Mouse (Mus musculus) kidney, adult 8-10 months (tissue): ENCODE measurements around the gene Megf9.

Source experiments
- DNase-seq, 2 experiments: peaks; one replicate each; pipeline ENCODE4 v3.0.0; 2022

The Megf9 gene

DNA sequence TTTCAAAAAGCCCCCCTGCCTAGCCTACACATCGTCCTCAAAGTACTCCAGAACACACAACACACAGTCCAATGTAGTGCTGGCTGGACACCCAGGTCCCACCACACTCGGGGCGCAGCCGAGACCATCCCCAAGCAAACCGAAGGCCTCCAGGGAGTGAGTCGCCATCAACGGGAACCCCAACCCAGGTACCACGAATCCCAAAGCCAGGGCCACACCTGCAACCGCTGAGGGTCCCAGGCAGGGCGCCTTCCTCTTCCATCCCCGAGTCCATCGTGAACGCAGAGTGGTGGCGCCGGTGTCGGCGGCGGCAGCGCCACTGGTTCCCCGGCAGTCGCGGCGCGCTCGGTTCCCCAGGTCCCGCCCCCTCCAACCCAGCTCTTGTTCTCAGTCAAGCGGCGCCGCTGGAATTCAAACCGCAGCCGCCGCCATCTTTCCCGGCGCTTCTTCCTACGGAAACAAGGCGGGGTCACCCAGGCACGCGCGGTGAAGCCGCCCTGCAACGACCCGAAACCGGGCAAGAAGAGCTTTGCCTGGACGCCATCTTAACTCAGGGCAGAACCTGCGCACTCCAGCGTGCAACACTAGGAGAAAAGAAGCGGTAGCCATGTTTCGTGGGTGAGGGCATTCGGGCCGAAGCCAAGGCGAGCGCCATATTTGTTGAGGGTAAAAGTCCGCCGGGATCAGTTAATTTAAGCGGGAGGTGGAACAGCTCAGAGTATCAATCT is 124.6 kb downstream of the Megf9 start, which contains the start of gene Cdk5rap2:
Gene Cdk5rap2 (minus strand): TSS at position 450 of the 728 bp plus-strand sequence.
- DNase-seq: peak; percentile 97 to 98

DNA sequence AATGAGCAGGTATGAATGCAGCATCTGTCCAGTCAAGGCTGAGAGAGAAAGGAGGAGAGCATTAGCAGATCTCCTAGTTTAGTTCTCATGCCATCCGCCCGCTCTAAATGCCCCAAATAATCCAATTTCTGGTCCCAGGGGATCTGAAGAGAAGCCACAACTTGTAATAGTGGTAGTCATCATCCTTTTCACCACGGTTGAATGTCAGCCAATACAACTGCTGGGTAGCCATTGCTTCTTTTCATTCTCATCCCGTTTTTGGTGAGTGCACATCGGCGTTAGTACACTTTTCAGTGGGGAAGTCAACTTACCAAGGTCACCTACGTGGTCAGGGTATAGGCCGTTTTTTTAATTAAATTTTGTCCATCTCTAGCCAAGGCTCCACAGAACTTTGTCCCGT is 125.3 kb downstream of the Megf9 start:
- DNase-seq: no peak

DNA sequence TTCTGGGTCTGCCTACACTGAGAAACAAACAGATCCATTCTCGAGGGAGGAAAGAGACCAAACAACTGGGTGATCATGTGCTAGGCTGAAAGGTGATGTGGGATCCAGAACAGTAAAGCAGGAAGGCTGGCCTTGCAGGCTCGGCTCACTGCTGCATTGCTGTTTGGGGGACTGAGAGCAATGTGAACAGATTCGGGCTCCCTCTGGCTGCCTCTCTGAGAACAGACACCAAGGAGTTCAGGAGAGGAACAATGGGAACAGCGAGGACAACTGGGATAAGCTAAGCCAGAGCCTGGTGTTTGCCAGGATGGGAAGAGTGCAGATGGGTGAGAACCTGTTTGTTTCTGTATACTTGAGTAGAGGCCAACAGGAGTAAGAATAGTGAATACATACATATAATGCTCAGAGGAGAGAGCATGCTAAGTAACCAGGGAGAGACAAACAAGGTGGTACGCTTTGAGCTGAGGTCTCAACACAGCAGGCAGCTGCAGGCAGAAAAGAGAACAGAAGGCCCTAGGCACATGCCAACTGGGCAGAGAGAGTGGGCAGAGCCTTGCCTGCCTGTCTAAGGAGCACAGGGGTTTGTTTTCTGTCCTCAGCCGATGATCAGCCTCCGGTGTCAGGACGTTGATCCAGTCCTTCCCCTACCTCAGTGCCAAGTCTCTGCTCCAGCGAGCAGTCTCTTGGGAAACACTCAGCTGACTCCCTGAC is 132.5 kb downstream of the Megf9 start:
- no peak for DNase-seq

DNA sequence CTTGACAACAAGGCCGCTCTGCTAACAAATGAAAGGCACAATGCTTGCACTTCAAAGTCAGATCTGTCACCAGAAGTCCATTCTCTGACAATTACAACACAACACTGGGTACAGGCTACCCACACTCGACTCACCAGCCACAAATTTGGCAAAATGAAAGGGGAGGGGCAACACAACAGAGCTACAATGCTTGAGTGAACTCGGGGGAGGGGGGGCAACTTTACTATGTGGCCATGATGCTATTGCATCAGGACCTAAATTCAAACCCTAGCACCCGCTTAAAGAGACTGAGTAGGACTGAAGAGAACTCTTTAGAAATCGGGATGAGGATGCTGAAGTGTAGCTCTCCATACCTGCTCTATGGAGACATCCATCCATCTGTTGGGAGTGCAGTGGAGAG is 135.3 kb downstream of the Megf9 start:
- no peak for DNase-seq

DNA sequence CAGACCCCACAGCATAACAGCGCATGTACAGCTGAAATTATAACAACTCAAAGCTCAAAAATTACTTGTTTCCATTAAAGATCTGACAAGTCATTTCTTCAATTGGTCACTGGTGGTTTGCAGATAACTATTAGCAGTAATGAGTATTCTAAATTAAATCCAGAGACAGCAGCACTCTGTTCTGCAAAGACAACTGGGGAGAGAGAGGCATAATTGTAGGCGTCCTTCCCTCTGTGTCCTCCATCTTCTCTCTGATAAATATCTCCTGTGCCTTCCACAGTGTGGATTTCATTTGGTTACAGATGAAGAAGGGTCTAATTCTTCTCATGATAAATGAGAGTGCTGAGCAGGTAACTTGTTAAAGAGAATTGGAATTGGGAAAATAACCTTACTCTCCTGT is 135.7 kb downstream of the Megf9 start:
- DNase-seq: no peak

DNA sequence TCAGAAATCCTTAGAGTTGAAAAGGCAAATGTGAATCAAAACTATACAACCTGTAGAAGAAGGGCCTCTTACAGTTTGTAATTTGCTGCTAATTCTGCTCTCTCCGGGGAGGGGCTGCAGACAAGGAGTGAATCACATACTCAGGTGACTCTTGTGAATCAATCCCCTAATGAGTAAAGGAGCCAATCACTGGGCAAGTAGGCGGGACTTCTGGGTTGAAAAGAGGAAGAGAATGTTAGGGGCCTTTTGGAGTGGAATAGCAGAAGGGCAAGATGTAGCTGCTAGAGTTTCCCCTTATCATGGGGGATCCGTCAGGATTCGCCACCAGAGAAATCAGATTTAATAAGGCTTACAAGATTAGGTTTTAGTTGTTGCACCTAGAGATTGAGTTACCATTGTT is 136.7 kb downstream of the Megf9 start:
- no peak for DNase-seq

DNA sequence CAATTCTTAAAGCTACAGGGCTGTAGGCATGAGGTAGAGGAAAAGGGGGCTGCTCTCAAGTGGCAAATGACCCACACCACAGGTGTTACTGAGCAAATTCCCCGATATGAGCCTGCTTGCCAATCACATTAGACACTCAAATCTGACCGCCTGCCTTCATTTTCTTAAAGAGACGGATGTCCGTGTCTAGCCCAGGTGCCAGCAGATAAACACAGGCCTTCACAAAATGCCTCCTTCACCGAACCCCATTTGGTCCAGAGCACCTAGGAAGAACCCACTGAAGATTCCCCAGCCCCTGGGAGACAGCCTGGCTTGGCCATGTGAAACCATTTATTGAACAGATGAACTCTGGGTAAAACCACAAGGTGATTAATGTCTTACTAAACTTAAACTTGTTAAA is 138.1 kb downstream of the Megf9 start:
- DNase-seq: no peak

DNA sequence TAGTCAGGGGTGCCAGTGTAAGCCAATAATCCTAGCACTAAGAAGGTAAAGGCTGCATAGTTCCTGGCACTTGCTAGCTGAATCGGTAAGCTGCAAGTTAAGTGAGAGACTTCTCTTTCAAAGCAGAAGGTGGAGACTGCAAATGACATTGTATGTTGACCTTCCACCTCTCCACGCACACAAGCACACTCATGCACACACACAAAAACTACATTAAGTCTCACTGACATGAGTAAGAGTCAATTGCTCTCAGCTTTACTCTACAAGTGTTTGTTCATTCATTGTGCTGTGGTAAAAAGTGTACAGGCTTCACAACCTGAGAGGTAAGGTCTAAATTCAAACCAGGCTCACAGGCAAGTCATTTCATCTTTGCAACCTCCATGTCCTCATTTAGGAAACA is 140.1 kb downstream of the Megf9 start:
- no peak for DNase-seq

DNA sequence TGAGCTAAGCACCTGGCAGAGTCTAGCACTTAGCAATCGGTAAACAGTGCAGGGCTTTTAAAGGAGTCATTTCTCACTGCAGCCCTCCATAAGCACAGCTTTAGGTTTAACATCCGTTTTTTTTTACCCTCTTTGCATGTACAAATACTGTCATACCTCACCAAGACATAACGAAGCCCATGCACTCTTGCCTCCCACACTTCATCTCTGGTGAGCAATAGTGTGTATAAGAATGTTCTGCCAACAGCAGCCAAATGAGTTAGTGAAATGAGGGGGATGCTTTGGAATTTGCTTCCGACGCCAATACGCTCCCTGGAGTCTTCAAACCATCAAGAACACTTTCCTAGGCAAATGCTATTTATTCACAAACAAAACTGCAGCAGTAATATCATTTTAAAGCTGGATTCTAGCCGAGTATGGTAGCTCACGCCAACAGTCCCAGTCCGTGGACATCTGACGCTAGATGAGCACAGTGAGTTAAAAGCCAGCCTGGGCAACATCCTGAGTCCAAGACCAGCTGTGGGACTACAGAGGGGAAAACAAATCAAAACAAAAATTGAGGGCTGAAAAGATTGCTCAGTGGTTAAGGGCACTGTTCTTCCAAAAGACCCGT is 142.9 kb downstream of the Megf9 start:
- no peak for DNase-seq

DNA sequence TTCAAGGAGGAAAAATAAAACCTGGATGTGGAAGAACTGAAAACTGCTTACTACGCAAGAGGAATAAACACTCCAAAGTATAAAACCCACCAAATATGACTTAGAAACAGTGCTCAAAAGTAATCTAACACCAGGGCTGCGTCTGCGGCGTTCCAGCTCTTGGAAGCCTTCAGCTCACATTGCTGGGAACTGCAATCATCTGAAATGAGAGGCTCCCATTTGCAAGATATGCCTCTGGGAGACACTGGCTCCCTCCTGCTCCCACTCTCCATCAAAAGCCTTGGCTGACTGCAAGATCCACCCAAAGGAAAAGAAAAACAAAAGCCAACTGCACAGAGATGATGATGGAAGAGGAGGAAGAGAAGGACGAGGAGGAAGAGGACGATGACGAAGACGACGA is 143.7 kb downstream of the Megf9 start:
- DNase-seq: no peak

DNA sequence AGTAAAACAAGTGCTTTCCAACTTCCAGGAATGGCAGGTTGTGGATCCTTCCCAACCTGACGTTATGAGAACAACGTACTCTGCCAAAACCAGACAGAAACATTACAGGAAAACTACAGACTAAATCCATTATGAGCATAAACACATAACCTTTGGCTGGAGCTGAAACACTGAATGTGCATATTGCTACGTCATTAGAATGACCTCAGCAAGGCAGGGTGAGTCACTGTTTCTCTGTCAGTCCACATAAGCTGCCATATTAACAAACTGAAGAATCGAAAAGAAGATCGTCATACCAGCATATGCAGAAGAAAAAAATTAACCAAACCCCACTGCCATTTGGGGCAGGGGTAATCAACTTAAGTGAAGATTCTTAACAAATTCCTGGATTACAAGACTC is 148.6 kb downstream of the Megf9 start:
- DNase-seq: no peak

DNA sequence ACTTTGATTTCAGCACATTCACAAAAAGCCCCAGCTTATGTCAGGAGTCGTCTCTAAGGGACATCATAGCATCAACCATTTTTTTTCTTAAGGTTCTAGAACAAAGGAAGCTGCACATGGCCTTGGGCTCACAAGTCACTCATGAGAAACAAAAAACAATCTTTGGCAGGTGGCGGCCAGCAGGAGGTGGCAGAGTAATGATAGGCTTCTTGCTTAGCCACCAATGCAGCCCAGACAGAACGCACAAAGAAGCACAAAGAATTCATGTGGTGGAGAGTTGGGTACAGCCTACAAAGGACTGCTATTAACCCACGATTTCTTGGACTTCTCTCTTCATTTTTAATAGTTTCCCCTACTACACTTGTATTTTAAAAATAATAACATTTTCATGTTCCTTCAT is 157.4 kb downstream of the Megf9 start:
- no peak for DNase-seq
